Mouse (Mus musculus) lung, adult 2 months (tissue): ENCODE measurements around the gene Zfp668. TPM values are rescaled to one million over a fixed set of nuclear protein-coding genes. Genes with fewer than 3 reads are reported as not detected.
A peak's percentile ranks its signal among the peaks of the same experiment; 100 is the strongest.
"Not testable (repeated sequence)": the region's sequence is repeated elsewhere in the genome, so short reads cannot be mapped to it uniquely, and the experiment has no call there.

Source experiments
- DNase-seq: peaks from one replicate; pipeline ENCODE4 v3.0.0; 2022
- H3K4me1 ChIP-seq: fragments of 200-500 bp; 2 replicates; pipeline ENCODE4 v1.6.1; 2011; ENCODE audit warnings: low read length; ENCODE audit not compliant: control insufficient read depth, insufficient read depth
- H3K4me3 ChIP-seq: fragments of 200-500 bp; replicated peaks from 2 replicates; pipeline ENCODE3; 2011; ENCODE audit warnings: low read depth, mild to moderate bottlenecking, control low read depth, low read length; ENCODE audit errors: extremely low read depth
- CTCF ChIP-seq: fragments of 200-500 bp; IDR thresholded peaks from 2 replicates; pipeline ENCODE4 v1.5.1; 2011; ENCODE audit warnings: mild to moderate bottlenecking, low read length, control low read depth; ENCODE audit not compliant: insufficient read depth
- POLR2A ChIP-seq: fragments of 200-500 bp; IDR thresholded peaks from 2 replicates; pipeline ENCODE4 v1.6.1; 2011; ENCODE audit warnings: low read depth, mild to moderate bottlenecking, control low read depth, low read length, borderline replicate concordance; ENCODE audit errors: extremely low read depth
- WGBS: fragments of 180-500 bp; shearing (Covaris S2); methylation state at CpG from one replicate; pipeline ENCODE4 v1.1.7; 2018; 5-methylcytosine and 5-hydroxymethylcytosine counted together
- polyA plus RNA-seq: library from polyadenylated mRNA; depleted of rRNA; stranded (reverse); fragments of >200 nt; gene quantifications from 2 replicates; pipeline ENCODE4 v1.2.3, GENCODE M21; 2012

The Zfp668 gene
- polyA plus RNA-seq, 1 experiment: 6.7 TPM

GRCm38 (mm10) chr7:127849973-127850875 is 26.4 kb downstream of the Zfp668 start:
- DNase-seq: no peak
- Histone ChIP-seq H3K4me1 (peaks cover 5% of the 10 kb centered on the region), H3K4me3 (no peak overlapping the region)
- TF ChIP-seq POLR2A: no peak
- no peak for TF ChIP-seq CTCF
- 51% methylated on average over 6 of the region's 6 CpGs for WGBS

- DNase-seq: peak; percentile 77
- Histone ChIP-seq H3K4me1 (peaks cover 6% of the 10 kb centered on the region), H3K4me3 (peak overlapping the region; percentile 97)
- TF ChIP-seq CTCF: no peak
- peak; percentile 90; the same call in 1 of the 2 replicates for TF ChIP-seq POLR2A
- under 1% methylated on average over 40 of the region's 40 CpGs for WGBS
These were observed 34.5 kb downstream of the Zfp668 start for GRCm38 (mm10) chr7:127842001-127842718.

- H3K4me3 ChIP-seq: peak overlapping the region; percentile 97
- H3K4me1 ChIP-seq: peaks cover 6% of the 10 kb centered on the region
- no peak for TF ChIP-seq CTCF
- TF ChIP-seq POLR2A: peak; percentile 72; the same call in 1 of the 2 replicates
- peak; percentile 91 for DNase-seq
- WGBS: under 1% methylated on average over 46 of the region's 46 CpGs
These were observed 35.2 kb downstream of the Zfp668 start for GRCm38 (mm10) chr7:127841340-127842000.

DNA sequence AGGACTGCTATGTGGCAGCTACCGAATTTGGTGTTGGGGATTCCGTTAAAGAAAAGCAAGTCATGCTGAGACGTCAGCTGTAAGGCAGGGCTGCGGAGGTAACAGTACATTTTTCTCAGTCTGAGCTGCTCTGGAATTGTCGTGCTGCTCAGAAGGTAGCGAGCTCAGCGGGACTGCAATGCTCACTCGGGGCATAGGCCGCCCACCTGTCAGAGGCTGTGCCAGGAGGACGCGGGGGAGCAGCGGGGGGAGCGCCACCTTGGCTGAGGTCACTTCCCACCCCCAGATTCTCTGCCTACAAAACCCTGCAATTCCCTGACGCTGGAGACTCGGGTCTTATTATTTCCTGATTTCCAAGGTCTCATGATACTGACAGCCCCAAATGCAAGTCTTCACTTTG is 35.7 kb downstream of the Zfp668 start:
- WGBS: 3% methylated on average over 15 of the region's 15 CpGs
- peak overlapping the region; percentile 73 for H3K4me3 ChIP-seq
- H3K4me1 ChIP-seq: peaks cover 6% of the 10 kb centered on the region
- TF ChIP-seq CTCF: no peak
- TF ChIP-seq POLR2A: no peak; the same call in 1 of the 2 replicates
- DNase-seq: no peak

DNA sequence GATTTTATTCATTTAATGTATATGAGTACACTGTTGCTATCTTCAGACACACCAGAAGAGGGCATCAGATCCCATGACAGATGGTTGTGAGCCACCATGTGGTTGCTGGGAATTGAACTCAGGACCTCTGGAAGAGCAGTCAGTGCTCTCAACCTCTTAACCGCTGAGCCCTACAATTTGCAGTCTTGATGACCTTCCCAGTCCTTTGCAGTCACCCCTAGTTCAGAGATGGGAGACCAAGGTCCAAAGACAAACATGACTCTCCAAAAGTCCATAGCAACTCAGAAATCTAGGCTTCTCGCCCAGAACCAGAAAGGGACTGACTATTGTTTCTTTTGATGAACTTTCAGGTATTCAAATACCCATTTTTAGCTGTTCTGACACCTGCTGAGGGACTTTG is 36.6 kb downstream of the Zfp668 start:
- 76% methylated on average over 2 of the region's 2 CpGs for WGBS
- not testable (repeated sequence) for DNase-seq, H3K4me3 ChIP-seq

DNA sequence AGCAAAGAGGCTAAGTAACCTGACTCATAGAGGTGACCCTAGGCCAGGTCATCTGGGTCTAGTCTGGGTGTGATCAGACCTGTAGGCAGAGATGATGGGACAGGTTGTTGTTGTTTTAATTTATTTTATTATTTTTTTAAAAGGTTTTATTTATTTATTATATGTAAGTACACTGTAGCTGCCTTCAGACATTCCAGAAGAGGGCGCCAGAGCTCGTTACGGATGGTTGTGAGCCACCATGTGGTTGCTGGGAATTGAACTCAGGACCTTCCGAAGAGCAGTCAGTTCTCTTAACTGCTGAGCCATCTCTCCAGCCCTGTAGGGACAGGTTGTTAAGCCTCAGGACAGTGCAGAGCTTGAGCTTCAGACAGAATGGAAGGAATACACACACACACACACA is 38.8 kb downstream of the Zfp668 start:
- DNase-seq, H3K4me1 ChIP-seq, H3K4me3 ChIP-seq: not testable (repeated sequence)
- 69% methylated on average over 4 of the region's 4 CpGs for WGBS

More for the DNA sequence above, 36.6 kb downstream of the Zfp668 start:
- H3K4me1 ChIP-seq: not testable (repeated sequence)

DNA sequence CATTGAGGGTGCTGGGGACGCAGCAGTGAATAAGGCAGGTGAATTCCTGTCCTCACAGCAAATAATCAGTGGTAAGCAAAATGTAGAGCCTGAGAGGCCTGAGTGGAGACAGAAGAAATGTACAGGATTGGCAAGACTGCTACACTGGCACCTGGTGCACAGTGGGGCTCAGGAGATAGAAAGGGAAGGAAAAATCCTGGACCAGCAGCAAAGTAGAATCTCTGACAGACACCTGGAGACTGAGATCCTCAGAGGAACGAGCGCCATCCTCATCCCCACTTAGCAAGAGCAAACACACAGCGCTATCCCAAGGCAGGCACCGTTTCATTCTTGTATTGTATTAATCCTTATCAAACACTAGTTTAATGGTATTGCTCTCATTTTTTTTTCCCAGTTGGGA is 39.2 kb downstream of the Zfp668 start:
- WGBS: 83% methylated on average over 5 of the region's 5 CpGs
- DNase-seq: no peak
- Histone ChIP-seq H3K4me1 (peaks cover 6% of the 10 kb centered on the region), H3K4me3 (no peak overlapping the region)
- TF ChIP-seq CTCF (no peak), POLR2A (no peak)

- H3K4me1 ChIP-seq: no peaks in the 10 kb centered on the region
These were observed 41.1 kb downstream of the Zfp668 start for GRCm38 (mm10) chr7:127835550-127835949.

GRCm38 (mm10) chr7:127824176-127824871 is 52.3 kb downstream of the Zfp668 start, which contains the start of the genes Stx4a and Stx1b:
Gene Stx4a (plus strand): TSS chr7:127824294.
Gene Stx1b (minus strand): TSS chr7:127824549.
- Histone ChIP-seq H3K4me1 (no peaks in the 10 kb centered on the region), H3K4me3 (no peak within 1 kb of the TSS)
- 13% methylated on average over 33 of the region's 38 CpGs for WGBS
- no peak for DNase-seq
- TF ChIP-seq CTCF: no peak
- TF ChIP-seq POLR2A: no peak

More at GRCm38 (mm10) chr7:127835550-127835949, 41.1 kb downstream of the Zfp668 start:
- no peak overlapping the region for H3K4me3 ChIP-seq
- WGBS: 75% methylated on average over 2 of the region's 2 CpGs
- TF ChIP-seq CTCF (no peak), POLR2A (no peak)
- no peak for DNase-seq
